Mouse (Mus musculus): Measurements from ENCODE around the gene Sec1. TPM values are rescaled to one million over a fixed set of nuclear protein-coding genes. Genes with fewer than 3 reads are reported as not detected.
"Not testable (repeated sequence)": the region's sequence is repeated elsewhere in the genome, so short reads cannot be mapped to it uniquely, and the experiment has no call there.

The Sec1 gene
- total and polyA plus RNA-seq, 2 experiments from 2014 or later: 0.37 to 1.0 TPM

DNA sequence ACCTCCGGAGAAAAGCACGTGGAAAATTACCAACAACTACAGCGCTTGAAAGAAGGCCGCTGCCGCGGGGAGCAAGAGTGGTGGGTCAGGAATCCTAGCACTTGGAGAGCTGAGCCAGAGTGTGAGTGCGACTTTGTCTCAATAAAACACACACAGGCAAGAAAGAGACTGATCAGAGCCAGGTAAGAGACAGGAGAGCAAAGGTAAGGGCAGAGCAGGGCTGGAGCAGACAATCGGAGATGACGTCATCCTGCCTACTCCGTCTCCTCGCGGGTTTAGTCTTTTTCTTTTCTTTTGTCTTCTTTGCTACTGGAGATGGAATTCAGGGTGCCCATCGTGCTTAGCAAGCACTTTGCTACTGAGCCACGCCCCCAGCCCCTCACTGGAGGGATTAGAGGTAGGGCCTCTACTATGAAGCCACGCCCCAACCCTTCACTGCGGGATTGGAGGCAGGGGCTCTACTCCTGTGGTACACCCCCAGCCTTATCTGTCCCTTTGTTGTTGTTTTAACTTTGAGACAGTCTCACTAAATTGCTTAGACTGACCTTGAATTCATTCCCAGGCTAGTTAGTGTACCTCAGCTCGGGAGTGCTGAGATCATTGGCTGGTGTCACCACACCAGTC is 39.7 kb downstream of the Sec1 start:
- no peak overlapping the region for H3K9ac ChIP-seq (replicated peaks; ENCODE audit: low read length, poor library complexity, severe bottlenecking)
- no peak overlapping the region for H3K4me3 ChIP-seq (ENCODE audit: low read depth, low read length)
- DNase-seq (ENCODE audit: low spot score) (peak; percentile 42), ATAC-seq (ENCODE audit: low FRiP score) (peak; percentile 34; the same call in 1 of the 2 replicates)
- H3K27me3 ChIP-seq (ENCODE audit: insufficient read depth, low read length): no peaks in the 10 kb centered on the region
- H3K36me3 ChIP-seq (ENCODE audit: insufficient read depth, low read length): no peaks in the 10 kb centered on the region
- WGBS: 22% methylated on average over 17 of the region's 17 CpGs
- H3K4me1 ChIP-seq (ENCODE audit: insufficient read depth, low read length): peaks cover 3% of the 10 kb centered on the region
- TF ChIP-seq CTCF (IDR thresholded peaks at IDR 0.05): no peak
- H3K27ac ChIP-seq (ENCODE audit: low read depth, low read length): no peak overlapping the region; the same call in 1 of the 2 replicates
- peak overlapping the region; percentile 15; the same call in 1 of the 2 replicates for H3K4me2 ChIP-seq (ENCODE audit: low read depth, low read length, poor library complexity, severe bottlenecking)
- no peaks in the 10 kb centered on the region for H3K9me3 ChIP-seq (ENCODE audit: low read length)

DNA sequence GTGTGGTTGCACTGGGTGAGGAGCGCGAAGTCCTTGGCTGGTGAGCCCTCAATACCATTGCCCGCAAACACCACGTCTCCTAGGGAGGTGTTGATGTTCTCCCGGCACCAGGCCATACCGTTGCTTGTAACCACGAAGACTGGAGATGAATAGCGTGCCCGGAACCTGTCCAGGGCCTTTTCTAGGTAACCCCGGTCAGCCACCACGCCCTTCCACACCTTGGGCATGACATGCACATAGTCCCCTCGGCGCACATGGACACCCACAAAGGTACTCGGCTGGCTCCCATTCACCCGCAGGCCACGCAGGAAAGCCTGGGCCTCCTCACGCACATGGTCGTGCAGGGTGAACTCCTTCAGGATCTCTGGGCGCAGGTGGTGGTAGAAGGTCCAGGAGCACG is 43.7 kb downstream of the Sec1 start:
- not testable (repeated sequence) for H3K4me2 ChIP-seq (ENCODE audit: low read depth, low read length, poor library complexity, severe bottlenecking); H3K36me3 ChIP-seq (ENCODE audit: insufficient read depth, low read length); H3K4me3 ChIP-seq (ENCODE audit: low read depth, low read length); DNase-seq (ENCODE audit: low spot score); ATAC-seq (ENCODE audit: low FRiP score); H3K27ac ChIP-seq (ENCODE audit: low read depth, low read length); H3K9me3 ChIP-seq (ENCODE audit: low read length); H3K27me3 ChIP-seq (ENCODE audit: insufficient read depth, low read length); H3K9ac ChIP-seq (replicated peaks; ENCODE audit: low read length, poor library complexity, severe bottlenecking); H3K4me1 ChIP-seq (ENCODE audit: insufficient read depth, low read length)
- WGBS: 94% methylated on average over 19 of the region's 20 CpGs

DNA sequence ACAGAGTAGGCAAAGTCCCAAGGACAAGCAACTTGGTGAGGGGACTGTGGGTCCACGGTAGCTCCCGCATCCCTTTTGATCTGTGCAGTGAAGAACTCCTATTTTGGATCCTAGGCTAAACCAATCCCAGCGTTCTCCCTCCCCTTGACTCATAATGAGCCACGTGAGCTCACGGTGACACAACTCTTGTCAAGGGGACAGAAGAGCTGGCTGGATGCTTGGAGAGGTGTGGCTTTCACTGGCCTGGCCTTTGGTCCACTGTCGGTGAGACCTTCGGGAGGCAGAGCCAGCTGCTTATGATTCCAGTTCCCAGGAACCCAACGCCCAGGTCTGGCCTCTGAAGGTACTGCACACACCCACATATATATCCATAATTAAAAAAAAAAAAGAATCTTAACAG is 44.9 kb downstream of the Sec1 start:
- peaks cover 6% of the 10 kb centered on the region; the same call in 1 of the 2 replicates for H3K4me1 ChIP-seq (ENCODE audit: insufficient read depth, low read length)
- H3K27me3 ChIP-seq (ENCODE audit: insufficient read depth, low read length): no peaks in the 10 kb centered on the region
- no peak for TF ChIP-seq CTCF (IDR thresholded peaks at IDR 0.05)
- ATAC-seq (ENCODE audit: low FRiP score): no peak
- H3K27ac ChIP-seq (ENCODE audit: low read depth, low read length): no peak overlapping the region
- H3K36me3 ChIP-seq (ENCODE audit: insufficient read depth, low read length): no peaks in the 10 kb centered on the region
- no peak for DNase-seq (ENCODE audit: low spot score)
- 87% methylated on average over 8 of the region's 8 CpGs for WGBS
- H3K9me3 ChIP-seq (ENCODE audit: low read length): no peaks in the 10 kb centered on the region
- H3K4me3 ChIP-seq (ENCODE audit: low read depth, low read length): no peak overlapping the region
- no peak overlapping the region for H3K9ac ChIP-seq (replicated peaks; ENCODE audit: low read length, poor library complexity, severe bottlenecking)
- no peak overlapping the region for H3K4me2 ChIP-seq (ENCODE audit: low read depth, low read length, poor library complexity, severe bottlenecking)

DNA sequence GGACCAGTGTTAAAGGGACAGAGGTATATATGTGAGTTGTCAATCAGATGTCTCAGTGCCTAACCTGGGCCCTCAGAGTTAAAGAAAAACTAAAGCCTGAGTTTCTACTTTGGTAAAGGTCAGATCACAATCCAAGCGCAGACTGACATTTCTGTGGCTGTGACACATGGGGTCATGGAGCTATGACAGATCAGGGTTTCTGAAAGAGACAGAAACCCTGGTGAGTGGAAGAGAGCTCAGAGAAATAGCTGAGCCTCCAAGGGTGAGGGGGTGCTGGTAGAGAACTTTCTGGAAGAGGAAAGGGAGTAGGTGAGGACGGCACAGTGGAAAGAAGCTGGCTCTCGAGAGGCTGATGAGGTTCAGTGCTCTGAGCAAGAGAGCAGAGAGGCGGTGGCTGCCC is 47.5 kb downstream of the Sec1 start:
- Histone ChIP-seq H3K4me3 (ENCODE audit: low read depth, low read length) (no peak overlapping the region), H3K27me3 (ENCODE audit: insufficient read depth, low read length) (no peaks in the 10 kb centered on the region), H3K9ac (replicated peaks; ENCODE audit: low read length, poor library complexity, severe bottlenecking) (no peak overlapping the region), H3K4me1 (ENCODE audit: insufficient read depth, low read length) (peaks cover 9% of the 10 kb centered on the region; the same call in 1 of the 2 replicates), H3K4me2 (ENCODE audit: low read depth, low read length, poor library complexity, severe bottlenecking) (no peak overlapping the region), H3K36me3 (ENCODE audit: insufficient read depth, low read length) (no peaks in the 10 kb centered on the region), H3K27ac (ENCODE audit: low read depth, low read length) (no peak overlapping the region), H3K9me3 (ENCODE audit: low read length) (no peaks in the 10 kb centered on the region)
- DNase-seq (ENCODE audit: low spot score): no peak
- no peak for TF ChIP-seq CTCF (IDR thresholded peaks at IDR 0.05)
- 85% methylated on average over 4 of the region's 4 CpGs for WGBS
- no peak for ATAC-seq (ENCODE audit: low FRiP score)

DNA sequence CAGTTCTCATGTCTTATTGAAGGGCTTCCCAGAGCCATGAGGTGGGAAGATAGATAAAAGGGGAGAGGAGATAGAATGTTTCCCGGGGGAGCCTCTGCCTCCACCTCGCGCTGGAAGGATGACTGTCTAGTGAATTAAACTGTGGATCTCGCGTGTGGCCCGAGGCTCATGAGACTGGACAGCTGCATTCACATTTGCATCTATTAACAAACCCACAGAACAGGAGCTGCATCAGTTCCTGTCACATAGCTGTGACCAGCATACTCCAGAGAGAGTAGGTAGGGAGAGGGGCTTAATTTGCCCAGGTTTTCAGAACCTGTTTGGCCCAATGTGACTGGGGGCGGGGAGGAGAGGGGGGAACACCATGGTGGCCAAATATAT is 48.6 kb downstream of the Sec1 start:
- no peak for ATAC-seq (ENCODE audit: low FRiP score)
- no peak overlapping the region for H3K4me2 ChIP-seq (ENCODE audit: low read depth, low read length, poor library complexity, severe bottlenecking)
- no peaks in the 10 kb centered on the region for H3K9me3 ChIP-seq (ENCODE audit: low read length)
- H3K4me1 ChIP-seq (ENCODE audit: insufficient read depth, low read length): peaks cover 9% of the 10 kb centered on the region; the same call in 1 of the 2 replicates
- no peak for TF ChIP-seq CTCF (IDR thresholded peaks at IDR 0.05)
- no peaks in the 10 kb centered on the region for H3K27me3 ChIP-seq (ENCODE audit: insufficient read depth, low read length)
- no peak for DNase-seq (ENCODE audit: low spot score)
- H3K4me3 ChIP-seq (ENCODE audit: low read depth, low read length): no peak overlapping the region
- 54% methylated on average over 7 of the region's 7 CpGs for WGBS
- H3K9ac ChIP-seq (replicated peaks; ENCODE audit: low read length, poor library complexity, severe bottlenecking): no peak overlapping the region
- no peaks in the 10 kb centered on the region for H3K36me3 ChIP-seq (ENCODE audit: insufficient read depth, low read length)
- no peak overlapping the region for H3K27ac ChIP-seq (ENCODE audit: low read depth, low read length)

DNA sequence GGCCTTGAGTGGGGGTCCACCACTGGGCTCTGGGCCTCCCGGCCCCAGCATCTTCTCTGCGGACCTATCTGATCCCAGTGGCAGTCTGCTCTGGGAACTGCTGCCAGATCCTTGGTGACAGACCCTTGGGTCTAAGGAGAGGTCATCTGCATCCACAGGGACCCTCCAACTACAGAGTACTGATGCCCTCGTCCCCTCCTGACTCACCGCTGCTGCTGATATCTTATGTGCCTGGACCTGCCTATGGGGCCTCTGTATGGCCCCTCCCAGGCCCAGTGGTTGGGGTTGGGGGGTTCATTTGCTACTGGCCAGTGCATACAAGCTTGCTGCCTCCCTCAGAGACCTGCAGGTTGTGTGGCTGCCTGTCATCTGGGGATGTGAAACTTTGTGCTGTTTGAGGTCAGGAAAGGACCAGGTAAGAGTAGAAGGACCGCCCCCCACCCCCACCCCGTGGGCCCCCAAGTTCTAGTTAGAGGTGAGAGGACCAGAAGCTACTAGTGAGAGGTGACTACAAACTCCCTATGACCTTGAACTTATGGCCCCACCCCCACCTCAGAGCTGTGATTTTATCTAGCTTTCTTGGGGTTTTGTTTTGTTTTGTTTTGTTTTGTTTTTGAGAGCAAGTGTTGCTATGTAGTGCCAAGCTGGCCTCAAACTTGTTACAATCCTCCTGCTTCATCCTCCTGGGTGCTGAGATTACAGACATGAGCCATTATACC is 49.2 kb downstream of the Sec1 start:
- Histone ChIP-seq H3K4me1 (ENCODE audit: insufficient read depth, low read length) (peaks cover 9% of the 10 kb centered on the region; the same call in 1 of the 2 replicates), H3K4me3 (ENCODE audit: low read depth, low read length) (peak overlapping the region; percentile 42), H3K9me3 (ENCODE audit: low read length) (no peaks in the 10 kb centered on the region), H3K9ac (replicated peaks; ENCODE audit: low read length, poor library complexity, severe bottlenecking) (peak overlapping the region; percentile 46; the same call in 1 of the 2 replicates), H3K27ac (ENCODE audit: low read depth, low read length) (peak overlapping the region; percentile 74), H3K4me2 (ENCODE audit: low read depth, low read length, poor library complexity, severe bottlenecking) (peak overlapping the region; percentile 84), H3K36me3 (ENCODE audit: insufficient read depth, low read length) (no peaks in the 10 kb centered on the region), H3K27me3 (ENCODE audit: insufficient read depth, low read length) (no peaks in the 10 kb centered on the region)
- ATAC-seq (ENCODE audit: low FRiP score) (no peak), DNase-seq (ENCODE audit: low spot score) (no peak)
- no peak for TF ChIP-seq CTCF (IDR thresholded peaks at IDR 0.05)
- 67% methylated on average over 6 of the region's 6 CpGs for WGBS
